Mouse (Mus musculus): ENCODE results near the gene Adcy7. TPM values are rescaled to one million over a fixed set of nuclear protein-coding genes. Genes with fewer than 3 reads are reported as not detected.

Adcy7 gene
- polyA plus RNA-seq, 2 experiments, result 20.0 to 24.7 TPM

DNA sequence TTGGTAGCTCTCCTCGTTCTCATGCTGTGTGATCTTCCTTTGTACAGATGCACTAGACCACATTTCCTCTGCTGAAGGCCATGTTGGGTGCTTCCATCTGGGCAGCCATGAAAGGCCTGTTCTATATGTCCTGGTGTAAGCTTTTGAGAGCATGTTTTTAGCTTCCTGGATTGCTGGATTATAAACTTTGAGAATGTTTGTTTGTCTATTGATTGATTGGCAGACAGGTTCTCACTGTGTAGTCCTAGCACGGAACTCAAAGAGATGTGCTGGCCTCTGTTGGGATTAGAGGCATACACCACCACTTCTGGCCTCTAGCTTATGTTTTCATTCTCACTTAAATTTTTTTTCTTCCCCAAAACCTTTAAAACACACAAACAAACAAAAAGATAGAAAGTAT is 35.5 kb upstream of the Adcy7 start:
- Histone ChIP-seq H3K36me3 (replicated peaks; ENCODE audit: control insufficient read depth, insufficient read depth, low read depth) (no peaks in the 10 kb centered on the region), H3K4me2 (ENCODE audit: low read depth) (no peak overlapping the region), H3K27me3 (ENCODE audit: control insufficient read depth, insufficient read depth, low read length) (no peaks in the 10 kb centered on the region), H3K4me1 (replicated peaks; ENCODE audit: control insufficient read depth in 2 of 2, insufficient read depth in 2 of 2, low read length in 1 of 2) (peaks cover 2 to 3% of the 10 kb centered on the region in 2 experiments; a peak in 1 of 4 replicates), H3K9ac (replicated peaks) (no peak overlapping the region), H3K9me3 (ENCODE audit: control insufficient read depth, low read length) (no peaks in the 10 kb centered on the region), H3K4me3 (ENCODE audit: insufficient read depth in 1 of 2, low read depth in 2 of 2, low read length in 2 of 2) (no peak overlapping the region), H3K27ac (no peak overlapping the region)
- DNase-seq (ENCODE audit: low read depth in 3 of 3, low spot score in 3 of 3), result no peak
- ATAC-seq (ENCODE audit: insufficient read depth), result no peak
- TF ChIP-seq CTCF (IDR thresholded peaks at IDR 0.05; ENCODE audit: low read depth), result no peak
- no peak for TF ChIP-seq EP300 (IDR thresholded peaks at IDR 0.05; ENCODE audit: low read depth)
- WGBS (ENCODE audit: insufficient replicate concordance), result 61% methylated on average over 2 of the region's 2 CpGs

DNA sequence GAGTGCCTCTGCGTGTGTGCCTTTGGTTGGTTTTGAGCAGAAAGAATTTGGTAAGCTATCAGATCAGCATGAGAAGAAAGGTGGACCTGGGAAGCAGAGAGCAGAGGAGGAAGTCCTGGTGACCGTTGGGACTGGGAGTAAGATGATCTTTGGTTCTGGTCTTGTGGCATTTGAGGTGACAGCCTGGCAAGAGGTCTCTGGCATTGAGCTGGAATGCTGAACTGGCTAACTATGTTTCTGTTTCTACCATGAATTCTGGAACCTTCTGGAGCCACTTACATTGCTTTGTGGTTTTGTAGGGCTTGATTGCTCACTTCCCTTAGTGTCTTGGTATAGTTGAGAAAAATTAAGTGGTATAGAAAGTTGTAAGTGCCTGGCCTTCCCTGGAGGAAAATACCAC is 34.6 kb upstream of the Adcy7 start:
- no peaks in the 10 kb centered on the region for H3K36me3 ChIP-seq (replicated peaks; ENCODE audit: control insufficient read depth, insufficient read depth, low read depth)
- H3K9me3 ChIP-seq (ENCODE audit: control insufficient read depth, low read length), result no peaks in the 10 kb centered on the region
- WGBS (ENCODE audit: insufficient replicate concordance), result 45% methylated on average over 2 of the region's 2 CpGs
- no peak overlapping the region for H3K4me3 ChIP-seq (ENCODE audit: insufficient read depth in 1 of 2, low read depth in 2 of 2, low read length in 2 of 2)
- DNase-seq (ENCODE audit: low read depth in 3 of 3, low spot score in 3 of 3) (no peak), ATAC-seq (ENCODE audit: insufficient read depth) (no peak)
- H3K27me3 ChIP-seq (ENCODE audit: control insufficient read depth, insufficient read depth, low read length), result no peaks in the 10 kb centered on the region
- no peak overlapping the region for H3K27ac ChIP-seq
- H3K9ac ChIP-seq (replicated peaks), result no peak overlapping the region
- no peak for TF ChIP-seq CTCF (IDR thresholded peaks at IDR 0.05; ENCODE audit: low read depth)
- no peak for TF ChIP-seq EP300 (IDR thresholded peaks at IDR 0.05; ENCODE audit: low read depth)
- peaks cover 2 to 4% of the 10 kb centered on the region in 2 experiments; a peak in 1 of 4 replicates for H3K4me1 ChIP-seq (replicated peaks; ENCODE audit: control insufficient read depth in 2 of 2, insufficient read depth in 2 of 2, low read length in 1 of 2)
- H3K4me2 ChIP-seq (ENCODE audit: low read depth), result no peak overlapping the region

DNA sequence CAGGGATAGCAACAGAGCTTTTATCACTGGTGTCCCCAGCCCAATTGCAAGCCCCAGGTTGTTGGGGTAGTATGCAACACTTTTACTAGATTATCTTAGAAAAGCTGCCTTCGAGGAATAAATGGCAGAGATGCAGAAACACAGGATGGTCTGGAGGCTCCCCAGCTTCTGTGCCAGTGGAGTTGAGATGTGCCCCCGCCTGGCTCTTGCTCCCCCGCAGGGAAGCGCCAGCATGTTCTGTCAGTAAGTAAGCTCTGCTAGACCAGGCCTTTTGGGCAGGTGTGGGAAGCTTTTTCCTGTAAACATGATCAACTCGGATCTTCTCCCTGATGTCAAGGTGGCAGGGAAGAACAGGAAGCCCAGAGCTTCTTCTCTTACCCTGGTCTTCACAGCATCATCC is 32.9 kb upstream of the Adcy7 start:
- ATAC-seq (ENCODE audit: insufficient read depth), result no peak
- Histone ChIP-seq H3K9ac (replicated peaks) (no peak overlapping the region), H3K4me2 (ENCODE audit: low read depth) (no peak overlapping the region), H3K36me3 (replicated peaks; ENCODE audit: control insufficient read depth, insufficient read depth, low read depth) (peaks cover 6% of the 10 kb centered on the region), H3K4me3 (ENCODE audit: insufficient read depth in 1 of 2, low read depth in 2 of 2, low read length in 2 of 2) (no peak overlapping the region), H3K9me3 (ENCODE audit: control insufficient read depth, low read length) (no peaks in the 10 kb centered on the region), H3K4me1 (replicated peaks; ENCODE audit: control insufficient read depth in 2 of 2, insufficient read depth in 2 of 2, low read length in 1 of 2) (peaks cover 2 to 4% of the 10 kb centered on the region in 2 experiments; a peak in 1 of 4 replicates), H3K27ac (no peak overlapping the region), H3K27me3 (ENCODE audit: control insufficient read depth, insufficient read depth, low read length) (no peaks in the 10 kb centered on the region)
- no peak for TF ChIP-seq CTCF (IDR thresholded peaks at IDR 0.05; ENCODE audit: low read depth)
- TF ChIP-seq EP300 (IDR thresholded peaks at IDR 0.05; ENCODE audit: low read depth), result no peak
- WGBS (ENCODE audit: insufficient replicate concordance), result 78% methylated on average over 5 of the region's 5 CpGs
- no peak for DNase-seq (ENCODE audit: low read depth in 3 of 3, low spot score in 3 of 3)

DNA sequence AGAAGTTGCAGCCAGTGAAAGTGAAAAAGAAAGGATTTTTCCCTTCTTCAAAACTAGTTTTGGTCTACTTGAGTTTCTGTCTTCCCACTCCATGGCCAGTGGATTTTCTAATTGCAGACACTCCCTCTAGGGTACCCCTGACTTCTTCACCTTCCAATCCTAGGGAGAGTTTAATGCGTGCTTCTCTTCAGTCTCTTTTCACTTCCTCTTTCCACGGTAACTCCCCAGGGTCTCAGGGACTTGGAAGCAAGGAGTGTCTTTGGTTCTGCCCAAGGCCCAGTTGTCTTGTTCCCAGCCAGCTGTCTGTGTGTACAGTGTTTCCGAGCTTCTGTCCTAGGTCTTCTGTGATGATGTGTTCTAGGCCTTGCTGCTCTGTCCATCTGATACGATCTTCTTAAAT is 30.3 kb upstream of the Adcy7 start:
- WGBS (ENCODE audit: insufficient replicate concordance), result 48% methylated on average over 4 of the region's 4 CpGs
- ATAC-seq (ENCODE audit: insufficient read depth) (no peak), DNase-seq (ENCODE audit: low read depth in 3 of 3, low spot score in 3 of 3) (no peak)
- peaks cover 0 to 4% of the 10 kb centered on the region in 2 experiments; a peak in 1 of 4 replicates for H3K4me1 ChIP-seq (replicated peaks; ENCODE audit: control insufficient read depth in 2 of 2, insufficient read depth in 2 of 2, low read length in 1 of 2)
- H3K4me2 ChIP-seq (ENCODE audit: low read depth), result no peak overlapping the region
- H3K9ac ChIP-seq (replicated peaks), result no peak overlapping the region; the same call in 1 of the 2 replicates
- H3K27me3 ChIP-seq (ENCODE audit: control insufficient read depth, insufficient read depth, low read length), result no peaks in the 10 kb centered on the region
- TF ChIP-seq CTCF (IDR thresholded peaks at IDR 0.05; ENCODE audit: low read depth), result no peak
- no peak for TF ChIP-seq EP300 (IDR thresholded peaks at IDR 0.05; ENCODE audit: low read depth)
- no peak overlapping the region for H3K27ac ChIP-seq
- no peak overlapping the region for H3K4me3 ChIP-seq (ENCODE audit: insufficient read depth in 1 of 2, low read depth in 2 of 2, low read length in 2 of 2)
- peaks cover 13% of the 10 kb centered on the region for H3K36me3 ChIP-seq (replicated peaks; ENCODE audit: control insufficient read depth, insufficient read depth, low read depth)
- no peaks in the 10 kb centered on the region for H3K9me3 ChIP-seq (ENCODE audit: control insufficient read depth, low read length)

DNA sequence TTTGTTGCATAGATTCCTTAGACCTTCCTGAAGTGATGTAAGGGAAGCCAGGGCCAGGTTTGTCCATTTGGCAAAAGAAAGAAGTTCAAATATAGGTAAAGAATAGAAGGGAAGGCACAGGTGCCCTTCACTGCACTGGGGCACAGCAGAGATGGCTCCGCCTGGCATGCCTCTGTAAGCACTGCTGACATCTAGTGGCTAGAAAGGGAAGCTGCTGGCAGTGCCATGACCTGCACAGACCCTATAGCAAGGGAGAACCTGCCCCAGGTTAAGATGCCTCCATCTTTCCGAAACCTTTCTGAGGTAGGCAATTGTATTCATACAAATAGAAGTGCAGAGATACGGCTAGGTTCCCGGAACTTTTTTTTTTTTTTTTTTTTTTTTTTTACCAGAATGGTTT is 27.9 kb upstream of the Adcy7 start:
- H3K9me3 ChIP-seq (ENCODE audit: control insufficient read depth, low read length), result no peaks in the 10 kb centered on the region
- DNase-seq (ENCODE audit: low read depth in 3 of 3, low spot score in 3 of 3), result peak in 2 of 3 experiments; percentile 13 to 28
- no peak overlapping the region for H3K4me3 ChIP-seq (ENCODE audit: insufficient read depth in 1 of 2, low read depth in 2 of 2, low read length in 2 of 2)
- H3K9ac ChIP-seq (replicated peaks), result no peak overlapping the region
- no peak overlapping the region for H3K4me2 ChIP-seq (ENCODE audit: low read depth)
- H3K27me3 ChIP-seq (ENCODE audit: control insufficient read depth, insufficient read depth, low read length), result no peaks in the 10 kb centered on the region
- no peak overlapping the region for H3K27ac ChIP-seq
- H3K4me1 ChIP-seq (replicated peaks; ENCODE audit: control insufficient read depth in 2 of 2, insufficient read depth in 2 of 2, low read length in 1 of 2), result peaks cover 0 to 4% of the 10 kb centered on the region in 2 experiments; a peak in 1 of 4 replicates
- TF ChIP-seq EP300 (IDR thresholded peaks at IDR 0.05; ENCODE audit: low read depth), result no peak
- TF ChIP-seq CTCF (IDR thresholded peaks at IDR 0.05; ENCODE audit: low read depth), result peak; percentile 95
- ATAC-seq (ENCODE audit: insufficient read depth), result peak; percentile 65; the same call in 1 of the 2 replicates
- 62% methylated on average over 4 of the region's 4 CpGs for WGBS (ENCODE audit: insufficient replicate concordance)
- H3K36me3 ChIP-seq (replicated peaks; ENCODE audit: control insufficient read depth, insufficient read depth, low read depth), result peaks cover 18% of the 10 kb centered on the region

All from liver, embryonic 14.5 days (tissue).